Mouse (Mus musculus): ENCODE measurements around the gene Reln.

GRCm38 (mm10) chr5:22164060-22164934, 180.2 kb downstream of the Reln start:
- TF ChIP-seq TAL1 (IDR thresholded peaks at IDR 0.05; ENCODE audit: low read length) (no peak), GATA1 (IDR thresholded peaks at IDR 0.05; ENCODE audit: low read length) (no peak)

Data from erythroblast, embryonic 14.5 days (primary cell).